Mouse (Mus musculus) embryonic fibroblast, embryonic 13.5 days (primary cell): ENCODE data around the gene Dysf.

ENCODE experiments used
- CTCF ChIP-seq: IDR thresholded peaks from 2 replicates; pipeline ENCODE4 v1.5.1; 2011; ENCODE audit warnings: mild to moderate bottlenecking, control low read depth, low read length, moderate library complexity, borderline replicate concordance; ENCODE audit not compliant: insufficient read depth
- POLR2A ChIP-seq: IDR thresholded peaks from 2 replicates; pipeline ENCODE4 v1.6.1; 2011; ENCODE audit warnings: low read depth, mild to moderate bottlenecking, control low read depth, low read length, moderate library complexity

DNA sequence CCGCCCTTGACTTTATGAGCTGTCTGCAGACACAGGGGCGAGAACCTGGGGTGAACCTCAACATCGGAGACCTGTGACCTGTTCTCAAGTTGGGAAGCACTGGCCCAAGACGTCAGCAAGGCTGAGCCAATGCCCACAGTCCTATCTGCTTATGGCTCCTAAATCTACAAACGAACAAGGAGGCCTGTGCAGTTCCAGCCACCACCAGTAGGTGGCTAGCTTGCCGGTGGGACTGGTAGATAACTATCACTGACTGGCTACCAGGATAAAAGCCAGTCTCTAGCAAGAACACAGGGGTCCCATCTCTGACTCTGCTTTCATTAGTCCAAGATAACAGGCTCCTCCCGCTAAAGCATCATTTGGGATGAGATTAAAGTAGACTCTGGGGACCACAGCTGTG is 86.6 kb downstream of the Dysf start:
- no peak for TF ChIP-seq POLR2A
- TF ChIP-seq CTCF, result 0 out of 2 replicates have a peak, but pooled peaks have one; percentile 39
